Mouse (Mus musculus): Measurements from ENCODE around the gene Mcemp1. TPM values are rescaled to one million over a fixed set of nuclear protein-coding genes. Genes with fewer than 3 reads are reported as not detected.

Mcemp1 gene
- total and polyA plus RNA-seq, 3 experiments = not detected

DNA sequence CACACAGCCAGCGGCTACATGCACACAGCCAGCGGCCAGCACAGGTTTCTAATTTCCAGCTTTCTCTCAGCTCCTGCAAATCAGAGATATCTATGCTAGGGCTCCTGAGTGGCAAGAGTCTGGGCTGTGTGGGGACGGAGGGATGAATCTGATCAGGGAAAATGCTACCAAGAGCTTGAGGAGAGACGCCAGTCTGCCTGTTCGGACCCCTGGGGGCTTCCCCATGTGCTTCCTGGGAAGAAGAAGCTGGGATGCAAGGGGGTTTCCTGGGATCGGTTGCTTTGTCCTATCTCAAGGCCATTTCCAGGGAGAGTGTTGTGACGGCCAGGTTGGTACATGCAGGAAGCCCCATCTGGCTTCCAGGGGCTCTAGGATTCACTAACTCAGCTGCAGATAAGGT, 42.1 kb downstream of the Mcemp1 start:
- Histone ChIP-seq H3K4me1 (ENCODE audit: control insufficient read depth in 1 of 2, insufficient read depth in 2 of 2, low read length in 2 of 2) (peaks cover 3 to 20% of the 10 kb centered on the region in 2 experiments), H3K79me2 (ENCODE audit: control insufficient read depth, insufficient read depth, low read length, poor library complexity) (no peaks in the 10 kb centered on the region), H3K27ac (ENCODE audit: control insufficient read depth, low read depth, low read length) (no peak overlapping the region), H3K36me3 (ENCODE audit: control insufficient read depth in 1 of 2, insufficient read depth in 2 of 2, low read length in 2 of 2) (peaks cover 0 to 14% of the 10 kb centered on the region in 2 experiments; a peak in 2 of 4 replicates), H3K4me3 (ENCODE audit: control insufficient read depth in 1 of 2, insufficient read depth in 1 of 2, low read depth in 2 of 2, low read length in 2 of 2) (no peak overlapping the region), H3K27me3 (ENCODE audit: control insufficient read depth in 1 of 2, insufficient read depth in 2 of 2, low read length in 2 of 2) (no peaks in the 10 kb centered on the region; a peak in 2 of 4 replicates), H3K9ac (ENCODE audit: control insufficient read depth, low read depth, low read length, poor library complexity, severe bottlenecking) (no peak overlapping the region), H3K9me3 (replicated peaks; ENCODE audit: insufficient read depth, low read length) (no peaks in the 10 kb centered on the region)
- DNase-seq (ENCODE audit: low read depth, low spot score) = no peak
- TF ChIP-seq SMC3 (IDR thresholded peaks at IDR 0.05; ENCODE audit: low read depth, low read length) (no peak), ZKSCAN1 (IDR thresholded peaks at IDR 0.05; ENCODE audit: low read depth, low read length) (no peak), ZNF384 (IDR thresholded peaks at IDR 0.05; ENCODE audit: low read depth, low read length) (no peak), USF2 (IDR thresholded peaks at IDR 0.05; ENCODE audit: borderline replicate concordance in 1 of 2, insufficient read depth in 1 of 2, low read depth in 1 of 2, low read length in 2 of 2) (no peak), HCFC1 (IDR thresholded peaks at IDR 0.05; ENCODE audit: low read depth, low read length) (no peak), ZC3H11A (IDR thresholded peaks at IDR 0.05; ENCODE audit: low read depth, low read length) (no peak), EP300 (IDR thresholded peaks at IDR 0.05; ENCODE audit: low read depth in 1 of 2, low read length in 2 of 2) (no peak), MXI1 (IDR thresholded peaks at IDR 0.05; ENCODE audit: low read depth, low read length) (no peak), MYC (IDR thresholded peaks at IDR 0.05; ENCODE audit: low read depth, low read length) (no peak), POLR2A (IDR thresholded peaks at IDR 0.05; ENCODE audit: control insufficient read depth in 1 of 2, insufficient read depth in 1 of 2, low read depth in 1 of 2, low read length in 2 of 2, poor library complexity in 1 of 2) (no peak), TAL1 (IDR thresholded peaks at IDR 0.05; ENCODE audit: low read length) (no peak), MAZ (IDR thresholded peaks at IDR 0.05; ENCODE audit: low read depth, low read length) (no peak), TBP (IDR thresholded peaks at IDR 0.05; ENCODE audit: low read depth, low read length) (no peak), E2F4 (IDR thresholded peaks at IDR 0.05; ENCODE audit: borderline replicate concordance, low read depth, low read length) (no peak), GABPA (IDR thresholded peaks at IDR 0.05; ENCODE audit: low read depth, low read length) (no peak), KAT2A (conservative IDR thresholded peaks at IDR 0.05; ENCODE audit: low read depth, low read length) (no peak)

- peaks cover 0 to 12% of the 10 kb centered on the region in 2 experiments; a peak in 2 of 4 replicates for H3K36me3 ChIP-seq (ENCODE audit: control insufficient read depth in 1 of 2, insufficient read depth in 2 of 2, low read length in 2 of 2)
- H3K9me3 ChIP-seq (replicated peaks; ENCODE audit: insufficient read depth, low read length) = no peaks in the 10 kb centered on the region
- no peaks in the 10 kb centered on the region for H3K79me2 ChIP-seq (ENCODE audit: control insufficient read depth, insufficient read depth, low read length, poor library complexity)
- peaks cover 3 to 14% of the 10 kb centered on the region in 2 experiments; a peak in 3 of 4 replicates for H3K4me1 ChIP-seq (ENCODE audit: control insufficient read depth in 1 of 2, insufficient read depth in 2 of 2, low read length in 2 of 2)
- TF ChIP-seq ELF1 (IDR thresholded peaks at IDR 0.05; ENCODE audit: low read depth, low read length) (no peak), CTCF (IDR thresholded peaks at IDR 0.05 in 2 of 3, conservative IDR thresholded peaks at IDR 0.05 in 1 of 3; ENCODE audit: control insufficient read depth in 1 of 3, insufficient read depth in 1 of 3, low read depth in 2 of 3, low read length in 3 of 3, poor library complexity in 1 of 3, severe bottlenecking in 1 of 3) (no peak), MAFK (IDR thresholded peaks at IDR 0.05; ENCODE audit: borderline replicate concordance, low read depth, low read length) (no peak), BHLHE40 (IDR thresholded peaks at IDR 0.05; ENCODE audit: borderline replicate concordance, low read depth, low read length) (no peak), POLR2AphosphoS5 (IDR thresholded peaks at IDR 0.05; ENCODE audit: borderline replicate concordance, low read depth, low read length) (no peak)
- no peak overlapping the region for H3K9ac ChIP-seq (ENCODE audit: control insufficient read depth, low read depth, low read length, poor library complexity, severe bottlenecking)
- no peak for DNase-seq (ENCODE audit: low read depth, low spot score)
- no peak overlapping the region for H3K27ac ChIP-seq (ENCODE audit: control insufficient read depth, low read depth, low read length)
- no peaks in the 10 kb centered on the region; a peak in 2 of 4 replicates for H3K27me3 ChIP-seq (ENCODE audit: control insufficient read depth in 1 of 2, insufficient read depth in 2 of 2, low read length in 2 of 2)
- H3K4me3 ChIP-seq (ENCODE audit: control insufficient read depth in 1 of 2, insufficient read depth in 1 of 2, low read depth in 2 of 2, low read length in 2 of 2) = no peak overlapping the region
These were observed 44.8 kb downstream of the Mcemp1 start for GRCm38 (mm10) chr8:3710312-3710711.
